Mouse (Mus musculus) myocyte (in vitro differentiated cells): ENCODE measurements around the gene Carf. TPM values are rescaled to one million over a fixed set of nuclear protein-coding genes. Genes with fewer than 3 reads are reported as not detected.

Experiments used
- H3K27me3 ChIP-seq: one replicate; pipeline ENCODE4 v1.6.1; 2011; ENCODE audit not compliant: control insufficient read depth, insufficient read depth, insufficient read length
- H3K36me3 ChIP-seq: one replicate; pipeline ENCODE4 v1.6.1; 2011; ENCODE audit not compliant: control insufficient read depth, insufficient read depth
- H3K4me2 ChIP-seq: one replicate; pipeline ENCODE4 v1.6.1; 2011; ENCODE audit warnings: low read depth, control low read depth
- H3K4me3 ChIP-seq: one replicate; pipeline ENCODE4 v1.5.1; 2011; ENCODE audit warnings: mild to moderate bottlenecking, control low read depth, moderate library complexity
- H3K79me2 ChIP-seq: one replicate; pipeline ENCODE4 v1.6.1; 2011; ENCODE audit not compliant: control insufficient read depth, insufficient read depth
- H3ac ChIP-seq: one replicate; pipeline ENCODE4 v1.6.1; 2011; ENCODE audit not compliant: control insufficient read depth, insufficient read length
- MAX ChIP-seq: IDR thresholded peaks from one replicate; pipeline ENCODE4 v1.6.1; 2011; ENCODE audit warnings: low read depth, mild to moderate bottlenecking, control low read depth
- MYOD1 ChIP-seq, 3 experiments: IDR thresholded peaks; one replicate each; pipeline ENCODE4 v1.6.1; 2011; ENCODE audit warnings: control low read depth in 2 of 3, low read depth in 2 of 3, mild to moderate bottlenecking in 2 of 3, moderate library complexity in 1 of 3; ENCODE audit not compliant: insufficient read length in 2 of 3, control insufficient read depth in 1 of 3
- MYOG ChIP-seq, 3 experiments: IDR thresholded peaks; one replicate each; pipeline ENCODE4 v1.6.1; 2011; ENCODE audit warnings: control low read depth in 2 of 3, low read depth in 2 of 3, mild to moderate bottlenecking in 2 of 3; ENCODE audit not compliant: insufficient read length in 2 of 3, control insufficient read depth in 1 of 3, insufficient read depth in 1 of 3
- POLR2A ChIP-seq: IDR thresholded peaks from one replicate; pipeline ENCODE4 v1.6.1; 2011; ENCODE audit warnings: low read depth, mild to moderate bottlenecking, control low read depth, moderate library complexity; ENCODE audit not compliant: insufficient read length
- POLR2AphosphoS2 ChIP-seq: IDR thresholded peaks from one replicate; pipeline ENCODE4 v1.6.1; 2011; ENCODE audit warnings: low read depth, control low read depth; ENCODE audit not compliant: insufficient read length
- REST ChIP-seq: IDR thresholded peaks from one replicate; pipeline ENCODE4 v1.6.1; 2011; ENCODE audit warnings: mild to moderate bottlenecking, control low read depth, moderate library complexity; ENCODE audit not compliant: insufficient read depth, insufficient read length
- SRF ChIP-seq: IDR thresholded peaks from one replicate; pipeline ENCODE4 v1.6.1; 2011; ENCODE audit warnings: low read depth; ENCODE audit not compliant: control insufficient read depth, insufficient read length
- TCF12 ChIP-seq: IDR thresholded peaks from one replicate; pipeline ENCODE4 v1.6.1; 2011; ENCODE audit warnings: mild to moderate bottlenecking, control low read depth; ENCODE audit not compliant: poor library complexity, insufficient read depth, severe bottlenecking
- polyA plus RNA-seq: library from polyadenylated mRNA; unstranded; fragments of >200 nt; fragmentation: generic; extraction: Trizol; gene quantifications from one replicate; pipeline ENCODE4 v1.2.1, GENCODE M21; 2012; ENCODE audit warnings: missing spikeins

Carf gene
- polyA plus RNA-seq, 1 experiment: 1.2 TPM

- Histone ChIP-seq H3K4me3 (no peak overlapping the region), H3K36me3 (peaks cover 50% of the 10 kb centered on the region)
These were observed 101.0 kb downstream of the Carf start for GRCm38 (mm10) chr1:60199006-60199405.

More at GRCm38 (mm10) chr1:60199006-60199405, 101.0 kb downstream of the Carf start:
- Histone ChIP-seq H3K4me2 (no peak overlapping the region), H3K79me2 (no peaks in the 10 kb centered on the region), H3K27me3 (no peaks in the 10 kb centered on the region), H3ac (no peak overlapping the region)
- TF ChIP-seq POLR2A: no peak
- TF ChIP-seq MYOD1 (IDR thresholded peaks at IDR 0.05; ENCODE audit: control insufficient read depth in 1 of 3, insufficient read length in 2 of 3, low read depth in 2 of 3): no peak
- TF ChIP-seq MYOG (IDR thresholded peaks at IDR 0.05; ENCODE audit: control insufficient read depth in 1 of 3, insufficient read depth in 1 of 3, insufficient read length in 2 of 3, low read depth in 2 of 3): no peak
- TF ChIP-seq POLR2AphosphoS2: no peak
- no peak for TF ChIP-seq MAX
- no peak for TF ChIP-seq TCF12
- no peak for TF ChIP-seq SRF
- TF ChIP-seq REST: no peak

Other genes with a start within 250 kb of the Carf start
- gene Fam117b, start 185.2 kb upstream of the Carf start, polyA plus RNA-seq: 4.3 TPM
- 0.02 TPM for gene Ica1l, start 55.1 kb upstream of the Carf start, polyA plus RNA-seq
- 17.0 TPM for gene Wdr12, start 398 bp downstream of the Carf start, polyA plus RNA-seq
- gene Nbeal1, start 82.4 kb downstream of the Carf start, polyA plus RNA-seq: 1.2 TPM
- gene Cyp20a1, start 245.1 kb downstream of the Carf start, polyA plus RNA-seq: 25.8 TPM